Mouse (Mus musculus) spleen, postnatal 4 days (tissue): Measurements from ENCODE around the gene Acot6.

Source experiments
- DNase-seq, 2 experiments: peaks; one replicate each; pipeline ENCODE4 v3.0.0; 2022; ENCODE audit warnings: low spot score in 2 of 2

Acot6 gene

DNA sequence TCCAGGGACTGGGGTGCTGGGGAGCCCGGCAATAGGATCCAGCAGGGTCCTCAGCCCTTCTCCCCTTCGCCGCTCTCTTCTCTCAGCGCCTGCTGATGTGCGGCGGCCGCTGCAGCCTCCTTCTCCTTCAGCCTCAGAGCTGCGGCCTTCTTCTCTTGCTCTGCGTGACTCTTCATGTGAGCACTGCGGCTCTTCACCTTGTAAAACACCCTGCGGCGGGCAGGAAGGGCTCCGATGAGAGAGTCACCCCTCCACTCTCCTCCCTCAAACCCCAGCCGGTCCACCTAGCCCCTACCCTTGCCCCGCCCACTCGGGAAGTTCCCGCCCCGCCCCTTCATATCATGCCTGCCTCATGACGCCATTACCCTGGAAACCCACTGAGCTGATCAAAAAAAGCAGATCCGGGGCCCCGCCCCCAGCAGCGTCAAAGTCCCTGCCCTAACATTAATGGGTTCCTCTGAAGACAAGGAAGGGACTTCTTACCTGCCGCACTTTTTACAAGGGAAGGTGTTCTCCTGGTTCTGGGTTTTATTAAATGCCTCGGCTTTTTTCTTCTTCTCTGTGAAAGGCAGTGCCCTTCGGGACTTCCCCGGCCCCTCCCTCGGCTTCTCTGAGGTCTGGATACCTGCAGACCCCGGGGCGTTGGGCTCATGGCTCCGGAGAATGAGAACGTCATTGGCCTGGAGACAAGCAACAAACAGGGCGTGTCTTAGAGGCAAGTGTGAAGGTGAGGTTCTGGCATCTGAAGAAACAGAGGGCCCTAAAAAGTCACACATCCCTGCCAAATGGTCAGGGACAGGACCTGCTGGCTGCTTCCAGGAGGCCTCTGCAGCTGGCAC is 52.1 kb downstream of the Acot6 start:
- peak; percentile 65 to 75 for DNase-seq

GRCm38 (mm10) chr12:84153414-84153813 is 53.0 kb downstream of the Acot6 start:
- DNase-seq, result peak in 1 of 2 experiments; percentile 58

GRCm38 (mm10) chr12:84154786-84155522 is 54.5 kb downstream of the Acot6 start:
- peak in 1 of 2 experiments; percentile 62 for DNase-seq

DNA sequence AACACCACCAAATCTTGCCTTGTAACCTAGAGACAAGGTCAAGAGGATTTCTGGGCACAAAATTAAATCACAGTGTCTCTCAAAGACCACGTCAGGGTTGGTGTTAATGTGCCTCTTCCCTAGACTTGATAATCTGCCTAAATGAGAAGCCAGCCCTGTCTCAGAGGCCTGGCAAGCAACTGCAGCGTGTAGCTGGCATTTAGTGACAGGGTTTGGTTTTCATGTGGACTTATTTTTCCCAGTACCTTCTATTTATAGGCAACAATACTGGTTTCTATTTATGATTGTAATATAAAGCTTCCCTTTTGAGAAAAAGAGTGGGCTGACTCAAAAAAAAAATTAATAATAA is 55.0 kb downstream of the Acot6 start:
- no peak for DNase-seq

DNA sequence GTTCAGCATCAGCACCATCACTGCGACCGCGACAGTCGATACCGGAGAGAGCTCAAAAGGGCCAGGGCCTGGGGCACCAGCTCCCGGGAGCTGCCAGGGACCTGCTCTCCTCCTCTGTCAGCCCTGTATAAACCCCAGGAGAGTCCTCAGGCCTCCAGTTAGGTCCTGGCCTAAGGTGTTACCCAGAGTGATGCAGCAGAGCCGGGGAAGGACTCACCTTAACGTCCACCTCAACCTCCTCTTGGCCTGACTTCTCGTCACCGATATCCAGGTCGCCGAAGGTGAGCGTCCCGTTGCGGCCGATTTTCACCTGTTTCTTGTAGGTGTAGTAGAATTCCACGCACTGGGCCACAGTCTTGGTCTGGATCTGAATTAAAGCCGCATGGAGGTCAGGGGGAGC is 55.8 kb downstream of the Acot6 start:
- DNase-seq, result peak in 1 of 2 experiments; percentile 59

DNA sequence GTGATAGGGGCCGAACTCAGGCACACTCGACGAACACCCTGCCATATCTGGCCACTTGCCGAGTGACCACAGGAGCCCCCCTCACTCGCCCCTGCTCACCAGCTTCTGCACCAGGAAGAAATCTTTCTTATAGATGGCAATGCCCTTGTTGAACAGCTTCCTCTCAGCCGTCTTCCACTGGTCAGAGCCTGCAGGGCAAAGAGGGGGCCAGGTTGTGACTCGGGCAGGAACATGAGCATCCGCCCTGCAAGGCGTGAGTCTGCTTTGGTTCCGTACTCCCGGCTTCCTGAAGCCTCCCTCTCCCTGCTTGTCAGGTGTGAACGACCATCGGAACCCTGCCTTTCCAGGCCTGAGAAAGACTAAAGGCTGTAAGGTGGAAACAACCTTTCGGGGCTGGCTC is 57.7 kb downstream of the Acot6 start:
- DNase-seq, result peak in 1 of 2 experiments; percentile 57

GRCm38 (mm10) chr12:84160491-84160890 is 60.0 kb downstream of the Acot6 start:
- DNase-seq, result no peak
